Mouse (Mus musculus) activated CD4-positive, CD25-positive, alpha-beta regulatory T cell (primary cell): ENCODE data around the gene Nr4a3. TPM values are rescaled to one million over a fixed set of nuclear protein-coding genes. Genes with fewer than 3 reads are reported as not detected.

Experiments
- polyA plus RNA-seq, 2 experiments: library from polyadenylated mRNA; unstranded; fragments of 100-300 nt; shearing (Covaris generic); gene quantifications; one replicate each; pipeline ENCODE4 v1.2.1; 2017

Nr4a3 gene
- polyA plus RNA-seq: 10 to 100 TPM in 1 of 2 experiments, 1 to 10 TPM in 1; 5.7 to 12.1 TPM

DNA sequence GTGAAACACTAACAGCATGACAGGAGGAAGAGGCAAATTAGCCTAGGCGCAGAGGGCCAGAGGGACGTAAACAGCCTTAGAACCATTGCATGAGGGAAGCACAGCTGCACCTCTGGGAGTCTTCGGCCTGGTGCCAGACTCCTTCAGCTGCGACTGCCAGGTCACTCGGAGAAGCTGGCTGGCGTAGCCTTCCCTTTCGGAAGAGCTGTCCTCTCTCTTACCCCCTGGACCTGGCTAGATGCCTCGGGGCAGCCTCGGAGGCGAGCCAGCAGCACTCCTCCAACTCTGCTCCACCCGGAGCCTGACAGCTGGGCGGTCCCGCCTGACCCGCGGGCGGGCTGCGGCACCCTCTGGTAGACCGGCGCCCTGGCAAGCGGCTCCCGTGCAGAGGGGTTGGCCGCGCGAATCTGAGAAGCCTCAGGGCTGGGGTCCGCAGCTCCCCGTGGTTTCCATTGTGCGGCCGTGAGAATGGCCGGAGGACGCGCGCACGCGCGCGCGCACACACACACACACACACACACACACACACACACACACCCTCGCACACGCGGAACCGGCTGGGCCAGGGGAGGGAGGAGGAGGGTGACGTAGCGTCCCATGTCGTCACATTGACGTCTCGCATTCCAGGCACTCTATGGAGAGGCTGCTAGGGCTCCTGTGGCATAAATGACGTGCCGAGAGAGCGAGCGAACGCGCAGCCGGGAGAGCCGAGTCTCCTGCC, at the start of gene Nr4a3:
TSS of gene Nr4a3 (plus strand) at position 663 of the 721 bp plus-strand sequence.

DNA sequence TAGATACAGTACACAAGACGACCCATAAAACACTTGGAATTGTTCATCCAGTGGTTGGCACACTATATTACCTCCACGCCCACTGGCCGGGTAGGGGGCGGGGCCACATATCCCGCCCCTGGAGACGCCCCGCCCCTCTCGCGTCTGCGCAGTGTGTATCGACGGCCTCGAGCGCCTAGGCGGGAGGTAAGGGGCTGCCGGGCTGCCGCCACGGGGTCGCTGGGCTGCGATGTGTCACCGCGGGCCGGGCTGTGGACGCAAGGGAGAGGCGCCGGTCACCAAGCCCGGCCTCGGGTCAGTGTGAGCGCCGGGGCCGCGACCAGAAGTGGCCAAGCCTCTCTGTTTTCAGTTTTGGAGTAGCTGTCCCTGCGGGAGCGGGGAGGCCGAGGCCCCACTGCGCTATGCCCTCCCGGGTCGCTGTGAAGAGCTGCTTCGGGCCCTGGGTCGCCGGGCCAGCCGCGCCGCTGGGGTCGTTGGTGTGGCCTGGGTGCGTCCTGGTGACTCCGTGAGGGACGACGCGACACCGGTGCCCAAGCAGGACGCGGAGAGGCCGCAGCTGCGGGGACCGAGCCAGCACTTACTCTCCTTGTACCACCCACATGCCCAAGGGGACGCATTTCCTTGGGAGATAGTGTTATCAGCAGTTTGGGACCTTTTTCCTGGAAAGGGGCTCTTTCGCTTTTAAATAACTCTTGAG, 80.0 kb downstream of the Nr4a3 start, which contains the start of gene Stx17:
TSS of gene Stx17 (plus strand) at position 143 of the 697 bp plus-strand sequence.

Other genes with a start within 250 kb of the Nr4a3 start
- gene Stx17, start 79.8 kb downstream of the Nr4a3 start, polyA plus RNA-seq: 10 to 100 TPM; 10.5 to 16.5 TPM
- 10 to 100 TPM; 92.2 to 99.4 TPM for gene Erp44, start 234.4 kb downstream of the Nr4a3 start, polyA plus RNA-seq
- gene Invs, start 234.6 kb downstream of the Nr4a3 start, polyA plus RNA-seq: 10 to 100 TPM in 1 of 2 experiments, 1 to 10 TPM in 1; 9.2 to 12.2 TPM